Mouse (Mus musculus) naive thymus-derived CD4-positive, alpha-beta T cell, adult 5 months (primary cell): ENCODE measurements around the gene Dmrtc1c2. TPM values are rescaled to one million over a fixed set of nuclear protein-coding genes. Genes with fewer than 3 reads are reported as not detected.

Experiments
- polyA plus RNA-seq: library from polyadenylated mRNA; unstranded; fragments of 100-300 nt; shearing (Covaris generic); gene quantifications from one replicate; pipeline ENCODE4 v1.2.1, GENCODE M21; 2017

The Dmrtc1c2 gene
- not detected for polyA plus RNA-seq

GRCm38 (mm10) chrX:102854516-102854915, at the start of gene Dmrtc1c2:
Gene Dmrtc1c2 (minus strand): TSS chrX:102854616.

GRCm38 (mm10) chrX:102867871-102868270, 13.5 kb upstream of the Dmrtc1c2 start, which contains the start of gene 1700031F05Rik:
Gene 1700031F05Rik (minus strand): TSS chrX:102867971.

GRCm38 (mm10) chrX:102802663-102803062, 51.8 kb downstream of the Dmrtc1c2 start, which contains the start of gene Dmrtc1c1:
Gene Dmrtc1c1 (plus strand): TSS chrX:102802963.

Other genes with a start within 250 kb of the Dmrtc1c2 start
- not detected for gene Phka1, start 210.4 kb downstream of the Dmrtc1c2 start, polyA plus RNA-seq
- not detected for gene Gm3880, start 167.6 kb downstream of the Dmrtc1c2 start, polyA plus RNA-seq
- not detected for gene Gm9112, start 147.0 kb downstream of the Dmrtc1c2 start, polyA plus RNA-seq
- not detected for gene Dmrtc1b, start 146.8 kb downstream of the Dmrtc1c2 start, polyA plus RNA-seq
- gene Dmrtc1c1, start 51.7 kb downstream of the Dmrtc1c2 start, polyA plus RNA-seq: not detected
- not detected for gene 1700031F05Rik, start 13.4 kb upstream of the Dmrtc1c2 start, polyA plus RNA-seq
- not detected for gene Dmrtc1a, start 54.1 kb upstream of the Dmrtc1c2 start, polyA plus RNA-seq
- gene 1700011M02Rik, start 54.3 kb upstream of the Dmrtc1c2 start, polyA plus RNA-seq: not detected
- not detected for gene 1700018G05Rik, start 73.8 kb upstream of the Dmrtc1c2 start, polyA plus RNA-seq